Mouse (Mus musculus) CH12.LX (cell line): ENCODE data around the gene Gm37240. TPM values are rescaled to one million over a fixed set of nuclear protein-coding genes. Genes with fewer than 3 reads are reported as not detected.

Experiments
- DNase-seq: peaks from one replicate; pipeline ENCODE4 v3.0.0-alpha.2; 2013; ENCODE audit errors: extremely low read depth
- H3K27ac ChIP-seq: 2 replicates; pipeline ENCODE4 v1.5.1; 2012; ENCODE audit warnings: low read depth, mild to moderate bottlenecking, control low read depth, moderate library complexity; ENCODE audit not compliant: insufficient read depth
- H3K27me3 ChIP-seq: replicated peaks from 2 replicates; pipeline ENCODE3; 2012; ENCODE audit warnings: inconsistent platforms
- H3K36me3 ChIP-seq, 2 experiments: replicated peaks in 1 of 2; 2 replicates each; pipeline versions ENCODE3 to v1.6.1; 2012; ENCODE audit warnings: inconsistent platforms in 1 of 2, low read length in 1 of 2, mild to moderate bottlenecking in 1 of 2, mixed read lengths in 1 of 2, moderate library complexity in 1 of 2; ENCODE audit not compliant: control insufficient read depth in 1 of 2, insufficient read depth in 1 of 2
- H3K4me1 ChIP-seq, 2 experiments: 2 replicates each; pipeline ENCODE4 v1.6.1; 2012; ENCODE audit warnings: inconsistent platforms in 1 of 2, moderate library complexity in 1 of 2; ENCODE audit not compliant: insufficient read depth in 2 of 2, control insufficient read depth in 1 of 2
- H3K4me2 ChIP-seq: 2 replicates; pipeline ENCODE4 v1.6.1; 2012; ENCODE audit warnings: low read depth, mild to moderate bottlenecking, control low read depth; ENCODE audit not compliant: poor library complexity, insufficient read depth, severe bottlenecking
- H3K4me3 ChIP-seq, 3 experiments: fragments of 150-350 bp in 1 of 3; sonication (generic) in 1 of 3; replicated peaks in 1 of 3; 2 replicates each; pipeline versions ENCODE3 to v1.5.1; 2011 to 2012; ENCODE audit warnings: low read depth in 2 of 3, low read length in 2 of 3, mild to moderate bottlenecking in 2 of 3, moderate library complexity in 2 of 3, control low read depth in 1 of 3, improper control_type of control experiment in 1 of 3, inconsistent platforms in 1 of 3, mixed read lengths in 1 of 3; ENCODE audit not compliant: poor library complexity in 1 of 3
- H3K79me2 ChIP-seq: replicated peaks from 2 replicates; pipeline ENCODE4 v1.6.1; 2012; ENCODE audit warnings: mild to moderate bottlenecking, moderate library complexity; ENCODE audit not compliant: control insufficient read depth, poor library complexity, insufficient read depth, severe bottlenecking; ENCODE audit errors: extremely low read depth
- H3K9ac ChIP-seq: 2 replicates; pipeline ENCODE4 v1.6.1; 2012; ENCODE audit warnings: low read depth, mild to moderate bottlenecking, control low read depth, moderate library complexity; ENCODE audit not compliant: insufficient read depth
- H3K9me3 ChIP-seq: replicated peaks from 2 replicates; pipeline ENCODE3; 2012; ENCODE audit warnings: low read length, inconsistent platforms, mixed read lengths
- BHLHE40 ChIP-seq: IDR thresholded peaks from 2 replicates; pipeline ENCODE4 v1.6.1; 2011; ENCODE audit warnings: mild to moderate bottlenecking, low read depth, low read length, improper control_type of control experiment
- CHD1 ChIP-seq: IDR thresholded peaks from 2 replicates; pipeline ENCODE4 v1.6.1; 2012; ENCODE audit warnings: low read depth, low read length, improper control_type of control experiment, inconsistent platforms
- CHD2 ChIP-seq: IDR thresholded peaks from 2 replicates; pipeline ENCODE4 v1.6.1; 2011; ENCODE audit warnings: low read length, improper control_type of control experiment
- E2F4 ChIP-seq: IDR thresholded peaks from 2 replicates; pipeline ENCODE4 v1.6.1; 2011; ENCODE audit warnings: low read depth, low read length, improper control_type of control experiment; ENCODE audit not compliant: insufficient replicate concordance
- JUN ChIP-seq: IDR thresholded peaks from 2 replicates; pipeline ENCODE4 v1.6.1; 2011; ENCODE audit warnings: low read depth, mild to moderate bottlenecking, low read length, improper control_type of control experiment, moderate library complexity; ENCODE audit not compliant: insufficient read depth
- JUND ChIP-seq: conservative IDR thresholded peaks from 2 replicates; pipeline ENCODE4 v1.6.1; 2011; ENCODE audit warnings: low read depth, low read length, improper control_type of control experiment
- MAFK ChIP-seq: IDR thresholded peaks from 2 replicates; pipeline ENCODE4 v1.6.1; 2011; ENCODE audit warnings: low read length, improper control_type of control experiment; ENCODE audit not compliant: insufficient replicate concordance
- MAX ChIP-seq: IDR thresholded peaks from 2 replicates; pipeline ENCODE4 v1.6.1; 2011; ENCODE audit warnings: low read length, improper control_type of control experiment
- MEF2A ChIP-seq: IDR thresholded peaks from 2 replicates; pipeline ENCODE4 v1.6.1; 2014; ENCODE audit warnings: low read depth, mild to moderate bottlenecking, inconsistent platforms, low read length, improper control_type of control experiment, borderline replicate concordance
- MXI1 ChIP-seq: IDR thresholded peaks from 2 replicates; pipeline ENCODE4 v1.6.1; 2011; ENCODE audit warnings: mild to moderate bottlenecking, low read depth, low read length, improper control_type of control experiment
- MYC ChIP-seq: IDR thresholded peaks from 2 replicates; pipeline ENCODE4 v1.6.1; 2011; ENCODE audit warnings: low read depth, mild to moderate bottlenecking, improper control_type of control experiment, low read length
- NELFE ChIP-seq: IDR thresholded peaks from 2 replicates; pipeline ENCODE4 v1.6.1; 2011; ENCODE audit warnings: low read depth, low read length, improper control_type of control experiment
- NRF1 ChIP-seq: IDR thresholded peaks from 2 replicates; pipeline ENCODE4 v1.6.1; 2014; ENCODE audit warnings: low read depth, mild to moderate bottlenecking, inconsistent platforms, low read length, improper control_type of control experiment, moderate library complexity
- RAD21 ChIP-seq: IDR thresholded peaks from 2 replicates; pipeline ENCODE4 v1.6.1; 2011; ENCODE audit warnings: low read depth, mild to moderate bottlenecking, low read length, improper control_type of control experiment, moderate library complexity
- RCOR1 ChIP-seq: conservative IDR thresholded peaks from 2 replicates; pipeline ENCODE4 v1.6.1; 2012; ENCODE audit warnings: low read depth, mild to moderate bottlenecking, inconsistent platforms, low read length, improper control_type of control experiment
- TCF12 ChIP-seq: IDR thresholded peaks from 2 replicates; pipeline ENCODE4 v1.6.1; 2014; ENCODE audit warnings: low read depth, mild to moderate bottlenecking, inconsistent platforms, low read length, improper control_type of control experiment
- UBTF ChIP-seq: IDR thresholded peaks from 2 replicates; pipeline ENCODE4 v1.6.1; 2012; ENCODE audit warnings: low read depth, mild to moderate bottlenecking, inconsistent platforms, low read length, improper control_type of control experiment, moderate library complexity
- USF2 ChIP-seq: conservative IDR thresholded peaks from 2 replicates; pipeline ENCODE4 v1.6.1; 2011; ENCODE audit warnings: low read depth, low read length, improper control_type of control experiment
- ZC3H11A ChIP-seq: IDR thresholded peaks from 2 replicates; pipeline ENCODE4 v1.6.1; 2012; ENCODE audit warnings: low read depth, mild to moderate bottlenecking, inconsistent platforms, low read length, improper control_type of control experiment
- ZKSCAN1 ChIP-seq: IDR thresholded peaks from 2 replicates; pipeline ENCODE4 v1.6.1; 2012; ENCODE audit warnings: low read depth, inconsistent platforms, low read length, improper control_type of control experiment, borderline replicate concordance
- ZMIZ1 ChIP-seq: IDR thresholded peaks from 2 replicates; pipeline ENCODE4 v1.6.1; 2012; ENCODE audit warnings: low read depth, mild to moderate bottlenecking, inconsistent platforms, low read length, improper control_type of control experiment
- ZNF384 ChIP-seq: IDR thresholded peaks from 2 replicates; pipeline ENCODE4 v1.6.1; 2012; ENCODE audit warnings: low read depth, low read length, improper control_type of control experiment, inconsistent platforms
- dilution Hi-C: fragments of 300-500 bp; cut with MboI; formaldehyde crosslinking; loops from 2 replicates; pipeline ENCODE4 v1.14.3; 2020; ENCODE audit warnings: low sequenced_read_pairs; ENCODE audit not compliant: extremely low pct_unique_long_range_greater_than_20kb, extremely low pct_ligation_motif_present
- in situ Hi-C: fragments of 300-500 bp; cut with MboI; formaldehyde crosslinking; loops from 3 replicates; pipeline ENCODE4 v1.14.3; 2019; ENCODE audit warnings: low sequenced_read_pairs, low pct_ligation_motif_present, low pct_unique_long_range_greater_than_20kb, mixed read lengths
- polyA plus RNA-seq: library from polyadenylated mRNA; unstranded; fragments of >175 nt; gene quantifications from 2 replicates; pipeline ENCODE4 v1.2.1, GENCODE M21; 2012; ENCODE audit warnings: low read depth; ENCODE audit not compliant: insufficient read length
- total RNA-seq, 2 experiments: library from RNA; depleted of rRNA; stranded (reverse); fragments of 300-350 nt in 1 of 2; fragments of >200 nt in 1 of 2; gene quantifications; 2 replicates each; pipeline ENCODE4 v1.2.3; 2012 to 2014

Gene Gm37240
- total and polyA plus RNA-seq, 3 experiments: 0.08 to 0.19 (median 0.14) TPM

- no peaks in the 10 kb centered on the region for H3K79me2 ChIP-seq
- H3K9me3 ChIP-seq: peaks cover 3% of the 10 kb centered on the region
- dilution Hi-C loops: no loop called here
- H3K4me1 ChIP-seq: peaks cover 3 to 13% of the 10 kb centered on the region in 2 experiments; a peak in 3 of 4 replicates
- no peak overlapping the region for H3K27ac ChIP-seq
- no peaks in the 10 kb centered on the region for H3K27me3 ChIP-seq
- in situ Hi-C loops: no loop called here
- no peaks in the 10 kb centered on the region for H3K36me3 ChIP-seq
- DNase-seq: no peak
- no peak overlapping the region for H3K9ac ChIP-seq
- no peak overlapping the region for H3K4me2 ChIP-seq
- TF ChIP-seq MXI1 (no peak), MEF2A (no peak), BHLHE40 (no peak), JUND (no peak), MYC (no peak), ZMIZ1 (no peak), JUN (no peak), TCF12 (no peak), CHD1 (no peak), ZC3H11A (no peak), E2F4 (no peak), UBTF (no peak), NELFE (no peak), MAFK (no peak), RCOR1 (no peak), RAD21 (no peak)
- TF ChIP-seq, all 38 proteins: peak for 0
- no peak overlapping the region for H3K4me3 ChIP-seq
Observed at GRCm38 (mm10) chr3:84618627-84619026, 1268.7 kb downstream of the Gm37240 start.

GRCm38 (mm10) chr3:84615856-84616225, 1271.5 kb downstream of the Gm37240 start:
- dilution Hi-C loops: no loop called here
- H3K27me3 ChIP-seq: no peaks in the 10 kb centered on the region
- TF ChIP-seq ZMIZ1 (no peak), ZC3H11A (no peak), BHLHE40 (no peak), CHD2 (no peak), NRF1 (no peak), NELFE (no peak), JUND (no peak), RAD21 (no peak), MAX (no peak), USF2 (no peak), MYC (no peak), ZKSCAN1 (no peak), MEF2A (no peak), ZNF384 (no peak), JUN (no peak)
- in situ Hi-C loops: no loop called here
- H3K9me3 ChIP-seq: peaks cover 10% of the 10 kb centered on the region
- H3K27ac ChIP-seq: no peak overlapping the region
- no peak overlapping the region for H3K9ac ChIP-seq
- peaks cover 3% of the 10 kb centered on the region in 2 experiments; a peak in 2 of 4 replicates for H3K4me1 ChIP-seq
- no peak for DNase-seq
- H3K79me2 ChIP-seq: no peaks in the 10 kb centered on the region
- no peaks in the 10 kb centered on the region for H3K36me3 ChIP-seq
- H3K4me2 ChIP-seq: no peak overlapping the region
- H3K4me3 ChIP-seq: no peak overlapping the region
